Mouse (Mus musculus): Measurements from ENCODE around the gene Daxx.
A peak's percentile ranks its signal among the peaks of the same experiment; 100 is the strongest.
"Not testable (repeated sequence)": the region's sequence is repeated elsewhere in the genome, so short reads cannot be mapped to it uniquely, and the experiment has no call there.

Gene Daxx

GRCm38 (mm10) chr17:33947430-33948089 is 38.3 kb downstream of the Daxx start:
- no peak for DNase-seq

- no peak for DNase-seq
Measured at GRCm38 (mm10) chr17:33948090-33948904, 39.1 kb downstream of the Daxx start.

GRCm38 (mm10) chr17:33948905-33949537 is 39.8 kb downstream of the Daxx start:
- no peak for DNase-seq

- DNase-seq: no peak
Measured at GRCm38 (mm10) chr17:33950131-33950625, 41.0 kb downstream of the Daxx start.

GRCm38 (mm10) chr17:33951021-33951946 is 42.1 kb downstream of the Daxx start, which contains the start of gene B3galt4:
Gene B3galt4, minus strand, starts transcription at chr17:33951488.
- DNase-seq: peak; percentile 79 to 89

GRCm38 (mm10) chr17:33952015-33952414 is 42.8 kb downstream of the Daxx start:
- DNase-seq: not testable (repeated sequence)

GRCm38 (mm10) chr17:33952879-33953278 is 43.7 kb downstream of the Daxx start:
- DNase-seq: no peak

- DNase-seq: no peak
Measured at GRCm38 (mm10) chr17:33953310-33953709, 44.1 kb downstream of the Daxx start.

- DNase-seq: peak in 1 of 2 experiments; percentile 50
Measured at GRCm38 (mm10) chr17:33953961-33954565, 44.8 kb downstream of the Daxx start.

- no peak for DNase-seq
Measured at GRCm38 (mm10) chr17:33954646-33955554, 45.7 kb downstream of the Daxx start.

GRCm38 (mm10) chr17:33955555-33956214 is 46.5 kb downstream of the Daxx start, which contains the start of the genes Vps52 and Rps18:
Gene Vps52, plus strand, starts transcription at chr17:33955812.
Gene Rps18, minus strand, starts transcription at chr17:33956001.
- DNase-seq: peak; percentile 97 to 98

GRCm38 (mm10) chr17:33956336-33956735 is 47.1 kb downstream of the Daxx start:
- DNase-seq: no peak

GRCm38 (mm10) chr17:33957493-33957892 is 48.3 kb downstream of the Daxx start:
- no peak for DNase-seq

- no peak for DNase-seq
Measured at GRCm38 (mm10) chr17:33958451-33958850, 49.2 kb downstream of the Daxx start.

GRCm38 (mm10) chr17:33959135-33959534 is 49.9 kb downstream of the Daxx start:
- DNase-seq: no peak

- DNase-seq: no peak
Measured at GRCm38 (mm10) chr17:33959948-33960347, 50.7 kb downstream of the Daxx start.

- DNase-seq: no peak
Measured at GRCm38 (mm10) chr17:33962876-33963275, 53.7 kb downstream of the Daxx start.

All from cerebellum, postnatal 14 days (tissue).